Mouse (Mus musculus) gastrocnemius, adult 8-10 months (tissue): ENCODE data around the gene Bcl7c. TPM values are rescaled to one million over a fixed set of nuclear protein-coding genes. Genes with fewer than 3 reads are reported as not detected.
A peak's percentile ranks its signal among the peaks of the same experiment; 100 is the strongest.

Source experiments
- DNase-seq, 2 experiments: peaks; one replicate each; pipeline ENCODE4 v3.0.0; 2022; ENCODE audit warnings: low spot score in 2 of 2
- total RNA-seq, 4 experiments: library from RNA; stranded (reverse); gene quantifications; 2 replicates each; pipeline ENCODE4 v1.2.4; 2022

The Bcl7c gene
- total RNA-seq, 4 experiments from 2014 or later: 33.5 to 36.0 (median 34.1) TPM

- DNase-seq: peak; percentile 41 to 59
Measured at GRCm38 (mm10) chr7:127685304-127686018, 23.3 kb downstream of the Bcl7c start.

GRCm38 (mm10) chr7:127681888-127682553 is 26.7 kb downstream of the Bcl7c start:
- DNase-seq: no peak

- DNase-seq: no peak
Measured at GRCm38 (mm10) chr7:127680541-127680940, 28.2 kb downstream of the Bcl7c start.

- DNase-seq: no peak
Measured at GRCm38 (mm10) chr7:127678811-127679210, 29.9 kb downstream of the Bcl7c start.

GRCm38 (mm10) chr7:127677609-127678008 is 31.1 kb downstream of the Bcl7c start:
- no peak for DNase-seq

- DNase-seq: peak in 1 of 2 experiments; percentile 26
Measured at GRCm38 (mm10) chr7:127677077-127677476, 31.7 kb downstream of the Bcl7c start.

GRCm38 (mm10) chr7:127675391-127675811 is 33.3 kb downstream of the Bcl7c start:
- no peak for DNase-seq

- DNase-seq: peak; percentile 76 to 78
Measured at GRCm38 (mm10) chr7:127674977-127675376, 33.8 kb downstream of the Bcl7c start.

- no peak for DNase-seq
Measured at GRCm38 (mm10) chr7:127672776-127673175, 36.0 kb downstream of the Bcl7c start.

- DNase-seq: no peak
Measured at GRCm38 (mm10) chr7:127671880-127672774, 36.6 kb downstream of the Bcl7c start.

GRCm38 (mm10) chr7:127667171-127667570 is 41.6 kb downstream of the Bcl7c start:
- no peak for DNase-seq

- DNase-seq: no peak
Measured at GRCm38 (mm10) chr7:127666679-127667078, 42.1 kb downstream of the Bcl7c start.

- no peak for DNase-seq
Measured at GRCm38 (mm10) chr7:127666066-127666654, 42.6 kb downstream of the Bcl7c start.

- DNase-seq: no peak
Measured at GRCm38 (mm10) chr7:127662926-127663325, 45.8 kb downstream of the Bcl7c start.

- no peak for DNase-seq
Measured at GRCm38 (mm10) chr7:127661833-127662232, 46.9 kb downstream of the Bcl7c start.

- no peak for DNase-seq
Measured at GRCm38 (mm10) chr7:127660882-127661281, 47.9 kb downstream of the Bcl7c start.

- peak; percentile 15 to 18 for DNase-seq
Measured at GRCm38 (mm10) chr7:127656946-127657345, 51.8 kb downstream of the Bcl7c start.

- DNase-seq: no peak
Measured at GRCm38 (mm10) chr7:127654318-127654717, 54.4 kb downstream of the Bcl7c start.

- DNase-seq: no peak
Measured at GRCm38 (mm10) chr7:127652050-127652449, 56.7 kb downstream of the Bcl7c start.

GRCm38 (mm10) chr7:127651624-127652023 is 57.1 kb downstream of the Bcl7c start:
- no peak for DNase-seq

- no peak for DNase-seq
Measured at GRCm38 (mm10) chr7:127649206-127649605, 59.5 kb downstream of the Bcl7c start.
